Mouse (Mus musculus): ENCODE data around the gene Gm21746. TPM values are rescaled to one million over a fixed set of nuclear protein-coding genes. Genes with fewer than 3 reads are reported as not detected.
"Not testable (repeated sequence)": the region's sequence is repeated elsewhere in the genome, so short reads cannot be mapped to it uniquely, and the experiment has no call there.

Gene Gm21746
- not detected in 2 replicates for polyA plus RNA-seq (2012; ENCODE audit: insufficient read depth, insufficient read length, low replicate concordance, missing spikeins)

- not testable (repeated sequence) for H3K4me1 ChIP-seq (ENCODE audit: control insufficient read depth, insufficient read depth, low read length); H3K4me3 ChIP-seq (ENCODE audit: insufficient read depth, low read depth, low read length)
- 66% methylated on average over 2 of the region's 3 CpGs for WGBS
Observed at GRCm38 (mm10) chrY:6237895-6238294, at the start of gene Gm21746. Gene Gm21746, minus strand, starts transcription at chrY:6237995.

GRCm38 (mm10) chrY:6266798-6267197 lies 29.0 kb upstream of the Gm21746 start, which contains the start of gene Gm20873:
Gene Gm20873, plus strand, starts transcription at chrY:6267098.
- H3K4me3 ChIP-seq (ENCODE audit: insufficient read depth, low read depth, low read length); H3K4me1 ChIP-seq (ENCODE audit: control insufficient read depth, insufficient read depth, low read length); H3K27ac ChIP-seq (ENCODE audit: insufficient read depth, low read depth, low read length): not testable (repeated sequence)

More at GRCm38 (mm10) chrY:6237895-6238294, at the start of gene Gm21746:
- H3K27ac ChIP-seq (ENCODE audit: insufficient read depth, low read depth, low read length), result not testable (repeated sequence)

Other genes starting within 250 kb of the Gm21746 start
- not detected in 2 replicates for gene Gm20873, start 29.1 kb upstream of the Gm21746 start, polyA plus RNA-seq (2012; ENCODE audit: insufficient read depth, insufficient read length, low replicate concordance, missing spikeins)